Mouse (Mus musculus) spleen, adult 18-20 months (tissue): ENCODE measurements around the gene Phldb3.
"Not testable (repeated sequence)": the region's sequence is repeated elsewhere in the genome, so short reads cannot be mapped to it uniquely, and the experiment has no call there.

Experiments used
- DNase-seq, 2 experiments: peaks; one replicate each; pipeline ENCODE4 v3.0.0; 2022; ENCODE audit warnings: mixed read lengths in 2 of 2

Phldb3 gene

DNA sequence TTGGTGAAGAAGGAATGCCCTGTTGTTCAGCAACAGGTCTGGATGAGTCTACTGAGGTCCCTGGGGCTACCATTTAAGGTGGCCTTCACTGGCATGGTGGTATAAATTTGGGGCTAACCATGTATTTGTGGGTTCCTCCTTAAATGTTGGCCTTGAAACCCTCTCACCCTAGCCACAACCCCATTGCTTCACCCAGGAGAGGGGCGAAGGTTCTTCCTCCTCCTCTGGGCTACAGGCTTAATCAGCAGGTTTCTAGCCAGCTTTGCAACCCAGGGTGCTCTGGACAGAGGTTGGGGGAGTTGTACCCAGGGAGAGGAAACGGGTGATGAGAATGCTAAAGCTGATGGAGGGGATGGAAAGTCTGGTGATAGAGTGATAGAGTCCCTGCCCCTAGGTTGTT, 15.1 kb upstream of the Phldb3 start:
- DNase-seq = no peak

DNA sequence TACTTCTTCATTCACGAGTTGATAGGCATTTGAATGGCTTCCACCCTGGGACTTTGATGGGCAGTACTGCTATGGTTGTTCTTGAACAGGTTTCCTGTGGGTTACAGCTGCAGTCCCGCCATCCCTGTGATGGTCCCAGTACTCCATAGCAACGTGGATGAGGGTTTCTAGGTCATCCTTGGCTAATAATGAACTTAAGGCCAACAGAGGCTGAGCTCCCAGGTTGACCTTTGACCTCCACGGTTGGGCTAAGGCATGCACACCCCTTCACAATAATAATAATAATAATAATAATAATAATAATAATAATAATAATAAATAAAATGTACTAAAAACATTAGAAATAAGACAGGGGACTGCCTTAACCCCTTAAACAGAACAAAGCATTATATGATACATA, 12.4 kb upstream of the Phldb3 start:
- DNase-seq = no peak

DNA sequence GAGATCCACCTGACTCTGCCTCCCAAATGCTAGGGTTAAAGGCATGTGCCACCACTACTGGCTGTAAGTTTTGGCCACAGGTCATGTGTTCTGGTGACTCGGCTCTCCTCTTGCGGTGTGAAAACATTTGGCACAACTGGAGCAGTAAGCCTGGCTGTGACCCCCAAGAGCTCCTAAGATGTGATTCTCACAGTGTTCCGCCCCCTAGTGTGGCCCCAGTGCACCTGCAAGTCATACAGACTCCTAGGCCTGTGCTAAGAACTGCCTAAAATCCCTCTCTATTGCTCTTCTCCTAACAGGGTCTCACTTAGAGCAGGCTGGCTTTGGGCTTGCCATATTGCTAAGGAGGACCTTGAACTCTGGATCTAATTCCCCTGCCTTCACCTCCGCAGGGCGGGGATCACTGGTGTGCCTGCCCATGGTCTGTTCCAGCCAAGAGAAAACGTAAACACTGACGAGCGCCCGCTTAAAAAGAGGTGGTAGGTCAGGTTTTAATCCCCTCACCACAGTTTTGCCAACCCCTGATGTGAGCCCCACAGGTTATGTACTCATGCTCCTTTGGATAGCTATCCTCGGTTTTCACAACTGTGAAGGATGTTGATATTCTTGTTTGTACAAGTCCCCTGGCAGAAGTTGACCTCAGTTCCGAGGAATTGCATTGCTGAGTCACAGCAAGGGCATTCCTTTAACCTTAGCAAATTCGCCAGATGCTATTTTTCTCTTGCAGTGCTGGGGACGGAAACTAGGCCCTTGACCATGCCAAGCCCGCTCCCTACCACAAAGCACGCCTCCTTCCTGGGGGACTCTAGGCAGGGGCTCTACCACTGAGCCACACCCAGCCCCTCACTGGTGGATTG, 11.1 kb upstream of the Phldb3 start:
- DNase-seq = no peak

DNA sequence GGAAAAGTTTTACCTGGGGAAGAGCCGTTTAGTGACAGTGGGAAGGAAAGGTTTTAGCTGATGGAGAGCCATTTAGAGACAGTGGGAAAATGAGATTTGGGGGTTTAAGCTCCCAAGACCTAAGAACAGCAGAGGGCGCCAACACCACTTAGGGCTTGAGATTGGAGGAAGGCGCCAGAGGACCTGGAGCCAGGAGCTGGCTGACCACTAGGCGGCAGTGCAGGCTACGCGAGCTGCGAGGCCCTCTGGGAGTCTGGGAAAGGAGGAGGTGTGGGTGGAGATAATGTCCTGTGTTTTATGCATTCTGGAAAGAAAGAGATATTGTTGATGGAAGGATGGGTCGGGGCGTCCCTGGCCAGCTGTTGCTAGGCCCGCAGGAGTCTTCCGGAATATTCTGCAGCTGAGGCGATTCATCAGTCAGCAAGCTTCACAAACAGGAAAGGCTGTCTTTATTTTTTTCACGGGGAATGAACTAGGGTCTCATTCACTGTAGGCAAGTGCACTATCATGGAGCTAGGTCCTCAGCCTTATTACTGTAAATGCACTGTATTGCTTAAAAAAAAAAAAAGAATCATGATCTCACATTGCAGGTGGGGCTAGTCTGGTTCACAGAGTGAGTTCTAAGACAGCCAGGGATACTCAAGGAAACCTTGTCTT, 9.5 kb upstream of the Phldb3 start:
- peak; percentile 83 to 94 for DNase-seq

DNA sequence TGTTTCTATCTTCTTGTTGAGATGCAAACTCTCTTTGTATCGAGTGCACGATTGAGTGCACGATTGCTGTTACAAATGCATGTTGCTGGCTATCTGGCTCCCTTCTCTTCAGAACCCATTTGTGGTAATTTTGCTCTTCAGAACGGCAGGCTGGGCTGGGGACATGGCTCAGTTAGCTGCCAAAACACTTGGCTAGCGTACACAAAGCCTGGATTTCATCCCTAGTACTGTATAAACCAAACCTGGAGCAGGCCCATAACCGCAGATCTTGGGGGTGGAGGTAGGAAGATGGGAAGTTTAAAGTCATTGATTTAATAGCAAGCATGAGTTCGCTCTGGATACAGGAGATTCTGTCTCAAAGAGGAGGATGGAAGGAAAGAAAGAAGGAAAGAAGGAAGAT, 5.0 kb upstream of the Phldb3 start:
- no peak for DNase-seq

DNA sequence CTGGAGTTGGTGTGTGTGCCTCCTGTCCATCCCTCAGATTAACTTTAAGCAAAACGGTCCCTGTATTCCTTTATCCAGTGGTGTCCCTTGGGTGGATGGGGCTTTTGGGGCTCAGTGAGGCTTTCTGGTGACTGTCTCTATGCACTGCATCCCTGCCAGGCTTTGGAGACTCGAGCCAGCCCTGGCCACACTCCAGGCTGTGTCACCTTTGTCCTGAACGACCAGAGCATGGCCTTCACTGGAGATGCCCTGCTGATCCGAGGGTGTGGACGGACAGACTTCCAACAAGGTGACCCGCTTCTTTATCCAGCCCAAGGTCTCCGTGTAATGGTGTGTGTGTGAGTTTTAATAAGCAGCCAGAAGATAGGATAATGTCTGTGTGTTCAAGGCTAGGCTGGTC, 4.5 kb upstream of the Phldb3 start:
- no peak for DNase-seq

DNA sequence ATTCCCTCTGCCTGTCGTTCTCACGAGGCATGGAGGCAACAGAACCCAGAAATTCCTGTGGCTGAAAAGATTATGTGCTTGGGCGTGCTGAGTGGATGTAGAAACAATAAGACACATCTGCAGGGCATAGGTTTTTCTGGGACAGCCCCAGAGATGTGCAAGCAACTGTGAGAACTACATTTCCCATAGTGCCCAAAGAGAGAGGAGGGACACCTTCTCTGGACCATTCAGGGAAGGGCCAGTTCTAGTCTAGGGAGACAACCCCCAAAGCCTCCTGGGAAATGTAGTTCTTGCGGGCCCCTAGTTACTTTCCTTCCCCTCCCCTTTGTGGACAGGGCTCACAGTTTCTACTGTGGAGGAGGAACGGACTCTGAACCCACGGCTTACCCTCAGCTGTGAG, 2.5 kb upstream of the Phldb3 start:
- peak; percentile 59 to 63 for DNase-seq

DNA sequence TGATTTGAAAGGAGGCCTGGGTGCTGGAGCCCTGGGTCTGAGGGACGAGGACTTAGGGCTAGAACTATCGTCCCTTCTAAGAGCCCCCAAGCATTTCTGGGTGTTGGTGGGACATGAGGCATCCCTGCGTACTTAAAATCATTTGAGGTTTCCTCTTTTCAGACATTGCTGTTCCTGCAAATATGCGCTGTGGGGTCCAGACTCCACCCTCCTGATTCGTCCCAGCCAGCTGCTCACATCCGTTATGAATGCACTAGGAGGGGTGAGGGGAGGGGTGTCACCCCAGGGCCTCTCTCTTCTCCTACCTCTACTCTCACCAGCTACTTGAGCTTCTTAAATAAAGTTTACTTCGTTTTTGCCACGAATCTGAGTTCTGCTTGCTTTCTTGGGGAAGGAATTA, 2.0 kb upstream of the Phldb3 start:
- no peak for DNase-seq

DNA sequence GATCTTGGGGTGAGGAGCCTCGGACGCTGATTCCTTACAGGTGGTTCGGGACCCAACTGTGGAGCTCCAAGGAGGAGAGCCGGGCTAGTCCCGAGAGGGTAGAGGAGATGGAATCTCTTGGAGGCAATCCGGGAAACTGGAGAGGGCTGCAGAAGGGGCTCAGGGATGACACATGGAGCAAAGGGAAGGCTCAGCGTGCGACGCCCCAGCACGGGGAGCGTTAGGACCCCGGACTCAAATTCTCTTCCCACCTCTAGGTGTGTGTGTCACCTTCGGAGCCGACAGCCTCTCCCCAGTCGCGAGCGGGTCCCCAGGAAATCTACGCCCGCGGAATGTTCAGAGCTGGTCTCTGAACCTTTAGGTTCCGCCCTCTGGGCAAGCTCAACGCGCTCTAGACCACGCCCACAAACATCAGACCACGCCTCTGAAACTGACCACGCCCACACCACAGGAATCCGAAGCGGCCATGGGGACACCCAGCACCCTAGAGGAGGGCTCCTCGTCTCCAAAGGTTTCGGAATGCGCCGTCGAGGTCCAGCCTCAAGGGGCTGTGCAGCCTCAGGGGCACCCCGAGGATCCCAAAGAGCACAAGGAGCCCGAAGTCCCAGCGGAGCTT, 424 bp downstream of the Phldb3 start:
- peak; percentile 95 to 99 for DNase-seq

DNA sequence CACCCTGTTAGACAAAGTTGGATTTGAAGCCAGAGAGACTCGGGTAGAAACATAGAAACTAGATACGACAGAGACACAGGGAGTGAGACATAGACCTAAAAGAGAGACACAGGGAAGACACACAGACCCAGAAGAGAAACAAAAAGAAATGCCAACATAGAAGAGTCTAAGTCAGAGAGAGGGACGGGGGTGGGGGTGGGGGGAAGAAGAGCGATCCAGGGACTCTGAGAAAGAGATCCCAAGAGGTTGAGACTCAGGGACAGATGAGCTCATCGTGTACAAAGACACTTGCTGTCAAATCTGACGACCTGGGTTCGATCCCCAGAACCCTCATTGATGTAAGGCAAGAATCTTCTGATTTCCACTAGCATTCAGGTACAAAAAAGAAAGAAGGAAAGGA, 1.1 kb downstream of the Phldb3 start:
- DNase-seq = no peak

DNA sequence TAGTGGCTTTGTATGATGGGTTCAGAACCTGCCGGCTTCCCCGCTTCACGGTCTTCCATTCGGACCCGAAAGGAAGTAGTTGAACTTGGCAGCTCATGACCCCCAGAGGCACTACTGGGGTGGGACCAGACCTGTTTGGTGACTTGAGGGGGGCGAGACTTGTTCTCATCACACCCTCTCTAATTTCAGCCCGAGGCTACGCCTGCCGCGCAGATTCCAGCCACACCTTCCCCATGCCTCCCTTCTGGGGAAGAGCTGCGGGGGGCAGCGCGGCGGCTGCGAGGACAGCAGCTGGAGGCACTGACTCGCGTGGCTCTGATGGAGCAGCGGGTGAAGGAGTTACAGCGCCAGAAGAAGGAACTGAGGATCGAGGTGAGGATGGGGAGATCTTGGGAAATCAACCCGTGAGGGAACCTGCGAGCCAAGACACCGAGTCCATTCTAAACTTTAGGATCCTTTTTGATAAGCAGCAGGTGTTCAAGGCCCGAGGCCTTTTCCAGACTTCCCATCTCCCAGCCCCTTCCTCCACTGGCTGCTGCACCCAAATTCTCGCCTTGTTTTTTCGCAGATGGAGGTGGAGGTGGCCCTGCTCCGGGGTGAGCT, 1.8 kb downstream of the Phldb3 start:
- no peak for DNase-seq

DNA sequence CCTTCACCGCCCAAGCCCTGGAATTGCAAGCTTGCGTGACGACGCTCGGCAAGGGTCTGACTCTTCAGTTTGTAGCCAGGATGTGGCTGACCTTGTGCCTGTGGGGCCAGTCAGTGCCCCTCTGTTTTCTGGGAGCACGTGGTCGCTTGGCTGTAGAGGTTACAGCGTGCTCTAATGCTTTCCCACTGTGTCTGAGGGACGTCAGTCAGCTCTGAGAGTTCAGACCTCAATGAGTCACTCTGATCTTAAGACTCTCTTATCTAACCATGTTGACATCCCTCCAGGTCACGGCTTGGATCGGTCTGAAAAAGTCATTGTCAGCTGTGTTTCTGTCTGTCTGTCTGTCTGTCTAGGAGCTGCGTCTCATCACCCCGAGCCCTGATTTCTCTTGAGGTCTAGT, 4.3 kb downstream of the Phldb3 start:
- no peak for DNase-seq

DNA sequence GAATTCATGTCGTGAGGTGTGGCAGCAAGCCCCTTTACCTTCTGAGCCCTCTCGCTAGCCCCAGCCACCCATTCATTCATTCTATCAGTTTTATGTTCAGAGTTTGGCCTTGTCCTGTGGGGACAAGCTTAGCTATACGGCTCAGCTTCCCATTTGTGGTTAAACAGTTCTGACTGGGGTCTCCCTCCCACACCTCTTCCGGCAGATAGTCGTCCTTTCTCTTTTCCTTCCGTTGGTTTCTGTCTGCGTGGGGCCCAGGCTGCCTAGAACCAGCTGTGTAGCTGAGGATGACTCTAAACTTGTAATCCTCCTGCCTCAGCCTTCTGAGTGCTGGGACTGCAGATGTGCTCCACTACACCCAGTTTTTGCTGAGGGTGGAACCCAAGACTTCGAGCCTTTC, 7.2 kb downstream of the Phldb3 start:
- no peak for DNase-seq

DNA sequence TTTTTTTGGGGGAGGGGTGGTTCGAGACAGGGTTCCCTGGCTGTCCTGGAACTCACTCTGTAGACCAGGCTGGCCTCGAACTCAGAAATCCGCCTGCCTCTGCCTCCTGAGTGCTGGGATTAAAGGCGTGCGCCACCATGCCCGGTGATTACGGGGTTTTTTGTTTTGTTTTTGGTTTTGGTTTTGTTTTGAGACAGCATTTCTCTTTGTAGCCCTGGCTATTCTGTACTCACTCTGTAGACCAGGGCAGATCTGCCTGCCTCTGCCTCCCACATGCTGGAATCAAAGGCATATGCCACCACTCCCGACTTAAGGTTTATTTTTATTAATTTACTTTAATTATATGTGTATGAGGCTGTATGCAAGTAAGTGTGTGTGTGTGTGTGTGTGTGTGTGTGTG, 7.8 kb downstream of the Phldb3 start:
- DNase-seq = not testable (repeated sequence)

DNA sequence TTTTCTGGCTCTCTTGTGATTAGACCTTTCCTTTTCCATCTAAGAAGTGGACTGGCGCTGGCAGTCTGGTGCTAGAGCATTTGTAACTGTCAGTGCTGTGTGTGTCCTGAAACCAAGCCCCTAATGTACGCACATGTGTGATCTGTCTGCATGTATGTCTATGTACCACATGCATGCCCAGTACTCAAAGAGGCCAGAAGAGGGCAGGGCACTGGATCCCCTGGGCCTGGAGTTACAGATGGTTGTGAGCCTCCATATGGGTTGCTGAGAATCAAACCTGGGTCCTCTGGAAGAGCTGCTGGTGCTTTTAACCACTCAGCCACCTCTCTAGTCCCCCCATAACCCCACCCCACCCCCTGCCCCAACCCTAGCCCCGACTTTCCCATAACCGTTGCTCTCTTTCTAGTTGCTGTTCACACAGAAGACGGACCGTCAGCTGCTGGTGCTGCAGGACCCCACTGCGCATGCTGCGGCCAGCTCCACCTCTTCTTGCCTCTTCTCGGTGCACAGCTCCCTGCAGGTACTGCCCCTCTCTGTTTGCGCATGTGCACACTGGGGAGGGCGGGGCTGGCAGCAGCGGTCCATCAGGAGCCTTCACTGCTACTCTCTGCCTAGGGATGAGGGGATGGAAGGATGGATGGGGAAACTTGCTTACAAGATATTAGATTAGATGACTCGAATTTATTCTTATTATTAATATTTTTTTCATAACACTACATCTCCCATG, 9.3 kb downstream of the Phldb3 start:
- no peak for DNase-seq

DNA sequence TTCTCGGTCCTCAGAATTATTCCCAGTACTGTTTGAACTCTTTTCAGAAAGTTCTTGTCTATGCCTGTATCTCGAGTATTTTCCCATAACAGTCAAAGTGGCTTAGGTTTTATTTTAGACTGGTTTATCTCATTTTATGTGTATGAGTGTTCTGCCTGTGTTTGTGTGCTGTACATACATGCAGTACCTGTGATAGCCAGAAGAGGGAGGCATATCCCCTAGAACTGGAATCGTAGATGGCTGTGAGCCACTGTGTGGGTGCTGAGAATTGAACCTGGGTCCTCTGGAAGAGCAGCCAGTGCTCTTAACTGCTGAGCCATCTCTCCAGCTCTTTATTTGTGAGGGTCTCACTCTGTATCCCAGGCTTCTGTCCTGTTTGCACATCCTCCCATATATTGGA, 10.6 kb downstream of the Phldb3 start:
- DNase-seq = no peak

DNA sequence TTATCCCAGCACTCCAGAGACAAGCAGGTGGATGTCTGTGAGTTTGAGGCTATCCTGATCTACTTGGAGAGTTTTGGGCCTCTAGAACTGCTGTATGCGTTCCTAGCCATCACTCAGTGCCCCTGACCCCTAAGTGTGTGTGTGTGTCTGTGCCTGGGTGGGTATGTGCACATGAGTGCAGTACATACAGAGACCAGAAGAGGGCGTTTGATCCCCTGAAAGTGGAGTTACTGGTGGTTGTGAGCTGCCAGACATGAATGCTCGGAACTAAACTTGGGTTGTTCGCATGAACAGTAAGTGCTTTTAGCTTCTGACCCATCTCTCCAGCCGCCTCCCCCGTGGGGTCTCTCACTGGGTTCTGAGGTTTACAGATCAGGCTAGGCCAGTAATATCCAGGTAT, 12.4 kb downstream of the Phldb3 start:
- no peak for DNase-seq

DNA sequence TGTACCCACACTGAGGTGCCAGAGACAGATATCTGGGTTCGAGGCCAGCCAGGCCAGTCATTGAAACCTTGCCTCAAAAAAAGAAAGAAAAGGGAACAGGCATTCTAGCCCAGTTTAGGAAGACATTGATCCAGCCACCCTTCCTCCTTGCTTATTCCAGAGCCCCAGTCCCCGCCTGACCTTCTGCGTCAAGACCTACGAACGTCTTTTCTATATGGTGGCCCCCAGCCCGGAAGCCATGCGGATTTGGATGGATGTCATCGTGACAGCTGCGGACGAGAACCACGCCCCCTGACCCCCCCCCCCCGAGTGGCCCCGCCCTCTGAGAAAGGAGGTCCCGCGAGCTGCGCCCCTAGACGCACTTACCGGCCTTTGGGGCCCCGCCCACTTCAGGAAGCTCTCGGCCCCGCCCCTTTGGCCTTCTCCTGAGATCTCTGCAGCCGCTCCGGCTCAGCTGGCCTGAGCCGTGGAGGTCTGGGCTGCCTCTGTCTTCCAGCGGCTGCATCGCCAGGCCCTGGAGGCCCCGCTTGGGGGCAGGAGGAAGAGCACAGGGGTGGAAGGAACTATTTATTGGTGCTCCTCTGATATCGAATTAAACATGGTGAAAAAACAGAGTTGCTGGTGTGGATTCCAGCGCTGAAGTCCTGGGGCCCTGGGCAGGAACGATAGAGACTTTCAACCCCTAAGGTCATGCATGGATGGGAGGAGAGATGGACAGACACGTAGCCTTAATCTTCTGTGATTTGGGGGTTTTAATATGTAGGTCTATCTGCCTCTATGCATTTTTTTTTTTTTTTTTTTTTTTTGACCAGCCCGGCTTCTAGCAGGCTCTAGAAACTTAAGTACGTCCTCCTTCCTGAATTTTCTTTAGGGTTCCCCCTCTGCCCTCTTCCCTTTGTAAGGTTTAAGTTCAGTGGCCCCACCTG, 18.4 kb downstream of the Phldb3 start:
- DNase-seq = peak; percentile 78 to 84

DNA sequence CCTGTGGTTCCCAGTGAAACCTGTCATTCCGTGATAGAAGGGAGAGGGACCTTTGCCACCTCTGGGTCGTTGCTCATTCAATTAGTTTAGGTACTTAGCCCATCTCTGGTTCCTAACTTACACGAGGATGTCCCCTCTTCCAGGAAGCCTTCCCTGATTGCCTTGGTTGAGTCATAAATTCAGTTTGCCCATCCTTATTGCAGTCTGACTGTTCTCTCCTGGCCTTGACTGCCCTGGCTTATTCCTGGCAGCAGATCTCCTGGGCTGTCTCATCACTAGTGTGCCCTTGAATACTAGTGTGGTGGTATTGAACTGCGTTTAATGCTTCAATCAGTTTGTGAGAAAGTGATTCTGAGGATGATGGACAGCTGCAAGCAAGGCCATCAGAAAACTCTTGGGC, 19.1 kb downstream of the Phldb3 start:
- no peak for DNase-seq

DNA sequence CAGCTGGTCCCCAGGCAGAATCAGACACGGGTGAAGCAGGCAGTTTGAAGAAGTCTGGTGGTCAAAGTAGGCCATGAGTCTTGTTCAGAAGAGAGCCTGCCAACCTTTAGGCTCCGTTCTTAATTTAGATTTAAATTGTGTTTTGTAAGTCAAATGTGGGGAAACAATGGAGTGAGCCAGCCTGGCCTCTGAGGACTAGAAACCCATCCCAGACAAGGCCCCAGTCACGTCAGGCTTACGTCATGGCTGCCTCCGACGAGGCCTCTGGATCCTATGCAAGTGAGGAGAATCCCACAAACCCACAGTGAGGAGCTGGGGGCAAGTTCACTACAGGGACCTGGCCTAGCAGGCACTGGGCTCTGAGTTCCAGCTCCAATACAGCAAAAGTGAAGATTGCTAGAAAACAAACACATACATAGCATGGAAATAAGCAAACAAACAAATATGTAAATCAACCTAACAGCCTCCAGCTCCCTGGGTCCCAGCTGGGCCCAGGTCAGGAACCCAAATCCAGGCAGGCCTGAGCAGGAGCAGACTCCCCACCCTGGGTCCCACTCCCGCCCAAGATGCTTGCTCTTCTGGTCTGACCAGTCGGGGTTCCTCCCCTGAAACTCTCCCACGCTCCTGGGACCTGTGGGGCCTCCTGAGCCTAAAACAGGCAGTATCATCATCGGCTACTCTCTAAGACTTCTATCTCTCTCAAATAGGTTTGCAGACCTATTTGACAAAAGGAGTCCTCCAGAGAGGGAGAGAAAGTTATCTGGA, 19.7 kb downstream of the Phldb3 start:
- no peak for DNase-seq

DNA sequence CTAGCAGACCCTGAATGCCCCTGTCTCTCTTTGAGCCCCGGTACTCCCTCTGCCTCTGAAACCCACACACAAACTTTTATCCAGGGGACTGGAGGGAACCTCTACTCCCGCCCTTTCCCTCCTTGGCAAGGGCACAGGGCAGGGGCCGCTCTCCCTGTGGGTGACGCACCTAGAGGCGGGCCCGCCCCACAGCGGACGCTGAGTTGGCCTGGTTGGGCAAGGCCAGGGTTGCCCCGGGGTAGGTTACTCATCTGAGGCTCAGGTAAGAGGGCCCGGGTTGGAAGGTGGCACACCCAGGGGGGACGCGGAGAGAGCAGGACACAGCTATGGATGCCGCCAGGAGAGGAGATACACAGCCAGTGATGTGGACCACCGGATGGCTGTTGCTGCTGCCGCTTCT, 25.7 kb downstream of the Phldb3 start, which contains the start of gene Lypd3:
Gene Lypd3, plus strand, starts transcription at position 287 of the 400 bp plus-strand sequence.
- DNase-seq = no peak
